Mouse (Mus musculus): ENCODE results near the gene Dnmt3l.

DNA sequence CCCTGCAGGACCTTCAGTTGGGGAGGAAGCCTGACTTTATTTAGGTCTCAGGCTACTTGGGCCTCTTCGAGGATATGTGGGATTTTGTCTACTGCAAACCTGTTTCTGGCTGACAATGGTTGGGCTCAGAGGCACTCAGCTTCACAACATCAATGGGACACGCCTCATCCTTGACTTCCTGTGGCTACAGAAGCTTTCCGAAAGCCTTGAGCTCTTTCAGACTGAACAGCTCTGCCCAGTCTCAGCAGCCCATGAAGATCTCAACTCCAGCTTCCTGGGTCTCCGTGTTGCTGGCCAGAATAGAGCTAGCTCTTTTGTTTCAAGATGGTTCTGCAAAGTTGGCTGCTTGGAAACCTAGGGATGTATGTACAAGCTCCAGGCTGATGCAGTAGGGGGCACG lies 36.5 kb downstream of the Dnmt3l start:
- TF ChIP-seq CTCF (IDR thresholded peaks at IDR 0.05; ENCODE audit: control insufficient read depth, insufficient read depth, insufficient replicate concordance, low read depth, low read length) (no peak), POLR2A (IDR thresholded peaks at IDR 0.05; ENCODE audit: control insufficient read depth, low read depth, low read length) (no peak)

Measured in testis, adult 2 months (tissue).